Mouse (Mus musculus): ENCODE data around the gene Frmd5.

- TF ChIP-seq POLR2A (IDR thresholded peaks at IDR 0.05; ENCODE audit: low read depth, low read length): no peak
- no peak for TF ChIP-seq CTCF (IDR thresholded peaks at IDR 0.05; ENCODE audit: borderline replicate concordance, insufficient read depth, low read length)
These were observed 97.8 kb downstream of the Frmd5 start for GRCm38 (mm10) chr2:121709096-121709495.
